12 mouse cellular contexts compared by ENCODE assay signal in genomic region chrX:73468752-73469151, GRCm38 (mm10). TPM values are rescaled to one million over a fixed set of nuclear protein-coding genes. Genes with fewer than 3 reads are reported as not detected.
A peak's percentile ranks its signal among the peaks of the same experiment; 100 is the strongest.
DNase-seq lines count a peak whose midpoint lies in the region; ATAC-seq and TF ChIP-seq lines count a peak whose summit lies in the region.
"Had no signal": no experiment of that assay in that cellular context is flagged by ENCODE, and none has a peak within 500 bp of the region (broad histone marks: within the 10 kb centered on the region; RNA-seq: fewer than 3 reads in every experiment).

No protein-coding gene starts in this region.

- peak overlapping the region; percentile 71 for H3K27ac ChIP-seq in gastrocnemius, adult 2 months
- peak overlapping the region; percentile 16; the same call in 1 of the 2 replicates for H3K27ac ChIP-seq in kidney, adult 2 months (ENCODE audit: insufficient read depth, low read depth, low read length)
- H3K27ac ChIP-seq in limb, embryonic 11.5 days (replicated peaks; ENCODE audit: low read depth, low read length), result peak overlapping the region; percentile 79
- H3K27ac ChIP-seq: left cerebral cortex, adult 2 months; midbrain, embryonic 13.5 days had no signal

- no peak for TF ChIP-seq POLR2A in kidney, adult 2 months (IDR thresholded peaks at IDR 0.05; ENCODE audit: low read depth, low read length)

- no peak overlapping the region for H3K4me2 ChIP-seq in limb, embryonic 11.5 days (ENCODE audit: low read depth, severe bottlenecking)
- H3K4me2 ChIP-seq: midbrain, embryonic 13.5 days had no signal

- 88% methylated on average over 1 of the region's 1 CpGs for WGBS in kidney, adult 2 months
- WGBS in limb, embryonic 11.5 days, result 71% methylated on average over 1 of the region's 1 CpGs

- H3K9me3 ChIP-seq in limb, embryonic 11.5 days (ENCODE audit: control insufficient read depth, low read length), result no peaks in the 10 kb centered on the region
- H3K9me3 ChIP-seq: midbrain, embryonic 13.5 days had no signal

- no peak for ATAC-seq in limb, embryonic 11.5 days (ENCODE audit: insufficient number of reproducible peaks, low FRiP score, low TSS enrichment, low read depth)
- ATAC-seq: midbrain, embryonic 13.5 days had no signal

- TF ChIP-seq CTCF in gastrocnemius, adult 2 months (IDR thresholded peaks at IDR 0.05), result no peak
- TF ChIP-seq CTCF in kidney, adult 2 months (conservative IDR thresholded peaks at IDR 0.05; ENCODE audit: insufficient read depth, insufficient read length, low read depth, low read length), result no peak

- H3K36me3 ChIP-seq in kidney, adult 2 months (ENCODE audit: control insufficient read depth, insufficient read depth, low read length), result no peaks in the 10 kb centered on the region
- H3K36me3 ChIP-seq in limb, embryonic 11.5 days (ENCODE audit: control insufficient read depth, insufficient read depth, low read length), result no peaks in the 10 kb centered on the region
- H3K36me3 ChIP-seq: midbrain, embryonic 13.5 days had no signal

- no peak overlapping the region for H3K4me3 ChIP-seq in gastrocnemius, adult 2 months
- H3K4me3 ChIP-seq in kidney, adult 2 months (ENCODE audit: insufficient read depth, low read depth, low read length), result no peak overlapping the region
- H3K4me3 ChIP-seq in limb, embryonic 11.5 days (ENCODE audit: low read depth, low read length), result no peak overlapping the region
- H3K4me3 ChIP-seq: left cerebral cortex, adult 2 months; midbrain, embryonic 13.5 days had no signal

- H3K27me3 ChIP-seq in kidney, adult 2 months (replicated peaks; ENCODE audit: control insufficient read depth, insufficient read depth, low read length), result no peaks in the 10 kb centered on the region
- H3K27me3 ChIP-seq in limb, embryonic 11.5 days (ENCODE audit: control insufficient read depth, insufficient read depth, low read length), result peaks cover 2% of the 10 kb centered on the region; the same call in 1 of the 2 replicates
- H3K27me3 ChIP-seq: midbrain, embryonic 13.5 days had no signal

- intact Hi-C loops in gastrocnemius, adult 2 months (cut with DNase I), result no loop called here
- intact Hi-C loops in gastrocnemius, postnatal 36 days (cut with DNase I), result no loop called here

- no peak overlapping the region for H3K9ac ChIP-seq in limb, embryonic 11.5 days (ENCODE audit: low read length)
- H3K9ac ChIP-seq: midbrain, embryonic 13.5 days had no signal

- 0 out of 2 replicates have a peak, but pooled peaks cover 4% of the 10 kb centered on the region for H3K4me1 ChIP-seq in kidney, adult 2 months (ENCODE audit: control insufficient read depth, insufficient read depth, low read length)
- H3K4me1 ChIP-seq in limb, embryonic 11.5 days (ENCODE audit: control insufficient read depth, insufficient read depth, low read length), result peaks cover 7% of the 10 kb centered on the region; the same call in 1 of the 2 replicates
- H3K4me1 ChIP-seq: midbrain, embryonic 13.5 days had no signal

- DNase-seq in gastrocnemius, adult 2 months, result no peak
- no peak for DNase-seq in gastrocnemius, postnatal 36 days
- no peak for DNase-seq in kidney, adult 2 months
- no peak for DNase-seq in kidney, adult 11 months
- peak; percentile 58 for DNase-seq in NIH3T3 (ENCODE audit: low read depth)
- no peak for DNase-seq in limb, embryonic 11.5 days (ENCODE audit: low spot score)
- DNase-seq in adrenal gland, adult (ENCODE audit: inconsistent age in 2 of 2, low spot score in 1 of 2), result no peak
- DNase-seq in cerebellum, adult 11 months, result no peak
- DNase-seq: adrenal gland, postnatal 36 days; lung, postnatal 14 days had no signal

RNA-seq across cellular contexts. Expression of gene Haus7, which starts 9.9 kb away (rescaled TPM):
- total RNA-seq in gastrocnemius, adult 2 months (2021), result 10 to 100 TPM in 1 of 2 experiments, 1 to 10 TPM in 1; 9.3 to 10.7 TPM
- 10 to 100 TPM; 11.0 to 13.7 TPM for total RNA-seq in gastrocnemius, postnatal 36 days (2021)
- polyA plus RNA-seq in kidney, adult 2 months (2012; rRNA removed), result 12.9 and 13.8 TPM in 2 replicates
- 95.0 and 99.5 TPM in 2 replicates for polyA plus RNA-seq in limb, embryonic 11.5 days (2014; fragmentation: Nextera tagmentation; extraction: Ambion mirVana)

RNA-seq across cellular contexts. Expression of gene Bgn, which starts 14.7 kb away (rescaled TPM):
- total RNA-seq in gastrocnemius, adult 2 months (2021), result 10 to 100 TPM; 37.5 to 70.6 TPM
- total RNA-seq in gastrocnemius, postnatal 36 days (2021), result 100 to 1,000 TPM in 1 of 2 experiments, 10 to 100 TPM in 1; 70.0 to 118 TPM
- polyA plus RNA-seq in kidney, adult 2 months (2012; rRNA removed), result 277 and 333 TPM in 2 replicates
- polyA plus RNA-seq in limb, embryonic 11.5 days (2014; fragmentation: Nextera tagmentation; extraction: Ambion mirVana), result 22.0 and 23.1 TPM in 2 replicates

RNA-seq across cellular contexts. Expression of gene Trex2, which starts 33.6 kb away (rescaled TPM):
- not detected for total RNA-seq in gastrocnemius, adult 2 months (2021)
- total RNA-seq in gastrocnemius, postnatal 36 days (2021), result not detected
- not detected in 2 replicates for polyA plus RNA-seq in kidney, adult 2 months (2012; rRNA removed)
- polyA plus RNA-seq in limb, embryonic 11.5 days (2014; fragmentation: Nextera tagmentation; extraction: Ambion mirVana), result not detected in 2 replicates
- total RNA-seq: adrenal gland, postnatal 36 days; left cerebral cortex, adult 2 months had no signal
- polyA plus RNA-seq: midbrain, embryonic 13.5 days had no signal

RNA-seq across cellular contexts. Expression of gene Atp2b3, which starts 34.1 kb away (rescaled TPM):
- 10 to 100 TPM; 10.1 to 12.7 TPM for total RNA-seq in gastrocnemius, adult 2 months (2021)
- total RNA-seq in gastrocnemius, postnatal 36 days (2021), result 10 to 100 TPM; 13.2 to 14.3 TPM
- polyA plus RNA-seq in kidney, adult 2 months (2012; rRNA removed), result 0.11 and 0.13 TPM in 2 replicates
- polyA plus RNA-seq in limb, embryonic 11.5 days (2014; fragmentation: Nextera tagmentation; extraction: Ambion mirVana), result 0.04 and 0.11 TPM in 2 replicates

RNA-seq across cellular contexts. Expression of gene Zfp92, which starts 57.9 kb away (rescaled TPM):
- under 1 TPM in 1 of 2 experiments, not detected in 1; 0.03 TPM for total RNA-seq in gastrocnemius, adult 2 months (2021)
- total RNA-seq in gastrocnemius, postnatal 36 days (2021), result under 1 TPM in 1 of 2 experiments, not detected in 1; 0.15 TPM
- polyA plus RNA-seq in kidney, adult 2 months (2012; rRNA removed), result 0.06 TPM in 1 of 2 replicates, not detected in the other
- polyA plus RNA-seq in limb, embryonic 11.5 days (2014; fragmentation: Nextera tagmentation; extraction: Ambion mirVana), result 0.19 and 0.27 TPM in 2 replicates

Comparison
In these comparisons a context has a peak if more than half of its experiments do, and no peak if none do; other contexts are left out.
1. H3K27ac ChIP-seq: peak in every context shown above with its lines; median percentile 79 in limb, embryonic 11.5 days; 71 in gastrocnemius, adult 2 months; 16 in kidney, adult 2 months.